Mouse (Mus musculus) neural tube, embryonic 14.5 days (tissue): ENCODE data around the gene Farsb. TPM values are rescaled to one million over a fixed set of nuclear protein-coding genes. Genes with fewer than 3 reads are reported as not detected.
"Not testable (repeated sequence)": the region's sequence is repeated elsewhere in the genome, so short reads cannot be mapped to it uniquely, and the experiment has no call there.

Experiments used
- ATAC-seq: fragments of 200-750 bp; cut with Nextera tagmentation; 2 replicates; pipeline ENCODE4 v1.8.0; 2017; ENCODE audit warnings: low read depth, mild to moderate bottlenecking, moderate TSS enrichment, moderate library complexity
- H3K27ac ChIP-seq: fragments of 300-500 bp; sonication (generic); 2 replicates; pipeline ENCODE4 v1.5.1; 2014; ENCODE audit warnings: low read depth, mild to moderate bottlenecking, control low read depth, low read length, moderate library complexity, mixed read lengths
- H3K27me3 ChIP-seq: fragments of 300-500 bp; sonication (generic); 2 replicates; pipeline ENCODE4 v1.6.1; 2014; ENCODE audit warnings: low read length; ENCODE audit not compliant: control insufficient read depth, insufficient read depth
- H3K36me3 ChIP-seq: fragments of 300-500 bp; sonication (generic); 2 replicates; pipeline ENCODE4 v1.6.1; 2014; ENCODE audit warnings: low read length, mixed read lengths; ENCODE audit not compliant: control insufficient read depth, insufficient read depth
- H3K4me1 ChIP-seq: fragments of 300-500 bp; sonication (generic); 2 replicates; pipeline ENCODE4 v1.6.1; 2014; ENCODE audit warnings: low read length; ENCODE audit not compliant: control insufficient read depth, insufficient read depth
- H3K4me2 ChIP-seq: fragments of 300-500 bp; sonication (generic); 2 replicates; pipeline ENCODE4 v1.6.1; 2014; ENCODE audit warnings: mild to moderate bottlenecking, low read depth, low read length, control low read depth
- H3K4me3 ChIP-seq: fragments of 300-500 bp; sonication (generic); 2 replicates; pipeline ENCODE4 v1.5.1; 2014; ENCODE audit warnings: low read depth, low read length, control low read depth, mixed read lengths
- H3K9ac ChIP-seq: fragments of 300-500 bp; sonication (generic); replicated peaks from 2 replicates; pipeline ENCODE4 v1.6.1; 2014; ENCODE audit warnings: low read depth, mild to moderate bottlenecking, control low read depth, low read length, mixed read lengths
- H3K9me3 ChIP-seq: fragments of 300-500 bp; sonication (generic); 2 replicates; pipeline ENCODE4 v1.6.1; 2016; ENCODE audit warnings: low read length; ENCODE audit not compliant: control insufficient read depth
- WGBS: fragments of 180-500 bp; shearing (Covaris S2); extraction: QIAGEN DNeasy Blood & Tissue Kit; methylation state at CpG from one replicate; pipeline ENCODE4 v1.1.7; 2014; 5-methylcytosine and 5-hydroxymethylcytosine counted together
- polyA plus RNA-seq: library from polyadenylated mRNA; unstranded; fragments of >200 nt; fragmentation: Nextera tagmentation; extraction: Ambion mirVana; gene quantifications from 2 replicates; pipeline ENCODE4 v1.2.1, GENCODE M21; 2014

Gene Farsb
- polyA plus RNA-seq, 1 experiment from 2014 or later = 171 TPM

GRCm38 (mm10) chr1:78528356-78528755 lies 39.7 kb upstream of the Farsb start:
- no peak for ATAC-seq
- 94% methylated on average over 3 of the region's 3 CpGs for WGBS
- H3K4me1 ChIP-seq = no peaks in the 10 kb centered on the region
- no peaks in the 10 kb centered on the region for H3K9me3 ChIP-seq
- no peak overlapping the region for H3K4me2 ChIP-seq
- H3K27ac ChIP-seq = no peak overlapping the region
- no peaks in the 10 kb centered on the region for H3K27me3 ChIP-seq
- H3K9ac ChIP-seq = no peak overlapping the region
- no peaks in the 10 kb centered on the region for H3K36me3 ChIP-seq
- H3K4me3 ChIP-seq = no peak overlapping the region

- Histone ChIP-seq H3K27me3 (no peaks in the 10 kb centered on the region), H3K4me2 (no peak overlapping the region), H3K4me1 (no peaks in the 10 kb centered on the region), H3K27ac (no peak overlapping the region), H3K4me3 (no peak overlapping the region), H3K36me3 (no peaks in the 10 kb centered on the region), H3K9me3 (no peaks in the 10 kb centered on the region), H3K9ac (no peak overlapping the region)
- no peak for ATAC-seq
- 46% methylated on average over 23 of the region's 23 CpGs for WGBS
Observed at GRCm38 (mm10) chr1:78525189-78525886, 36.6 kb upstream of the Farsb start.

GRCm38 (mm10) chr1:78518907-78519306 lies 30.2 kb upstream of the Farsb start:
- H3K36me3 ChIP-seq = no peaks in the 10 kb centered on the region
- H3K27me3 ChIP-seq = no peaks in the 10 kb centered on the region
- no peak overlapping the region for H3K27ac ChIP-seq
- no peak for ATAC-seq
- no peak overlapping the region for H3K4me3 ChIP-seq
- 96% methylated on average over 7 of the region's 7 CpGs for WGBS
- no peaks in the 10 kb centered on the region for H3K4me1 ChIP-seq
- H3K9me3 ChIP-seq = no peaks in the 10 kb centered on the region
- H3K4me2 ChIP-seq = no peak overlapping the region
- H3K9ac ChIP-seq = no peak overlapping the region

- H3K9ac ChIP-seq = no peak overlapping the region
- H3K27ac ChIP-seq = no peak overlapping the region
- no peaks in the 10 kb centered on the region for H3K36me3 ChIP-seq
- no peaks in the 10 kb centered on the region for H3K4me1 ChIP-seq
- H3K4me2 ChIP-seq = no peak overlapping the region
- H3K27me3 ChIP-seq = no peaks in the 10 kb centered on the region
- no peak overlapping the region for H3K4me3 ChIP-seq
- 77% methylated on average over 8 of the region's 8 CpGs for WGBS
- H3K9me3 ChIP-seq = no peaks in the 10 kb centered on the region
- no peak for ATAC-seq
Observed at GRCm38 (mm10) chr1:78512756-78513155, 24.1 kb upstream of the Farsb start.

GRCm38 (mm10) chr1:78511621-78512160 lies 23.0 kb upstream of the Farsb start, which contains the start of gene BC035947:
Gene BC035947 (minus strand): TSS chr1:78512158.
- H3K4me1 ChIP-seq = no peaks in the 10 kb centered on the region
- WGBS = 4% methylated on average over 25 of the region's 25 CpGs
- no peaks in the 10 kb centered on the region for H3K36me3 ChIP-seq
- H3K9ac ChIP-seq = peak within 1 kb of the TSS; percentile 54
- no peaks in the 10 kb centered on the region for H3K27me3 ChIP-seq
- H3K9me3 ChIP-seq = no peaks in the 10 kb centered on the region
- peak within 1 kb of the TSS; percentile 28 for H3K4me3 ChIP-seq
- H3K4me2 ChIP-seq = peak within 1 kb of the TSS; percentile 52
- ATAC-seq = peak; percentile 80; the same call in 1 of the 2 replicates
- H3K27ac ChIP-seq = no peak within 1 kb of the TSS

GRCm38 (mm10) chr1:78510862-78511261 lies 22.2 kb upstream of the Farsb start, which contains the start of gene Mogat1:
Gene Mogat1 (plus strand): TSS chr1:78510991.
- H3K36me3 ChIP-seq = no peaks in the 10 kb centered on the region
- H3K27me3 ChIP-seq = no peaks in the 10 kb centered on the region
- H3K4me2 ChIP-seq = peak within 1 kb of the TSS; percentile 52
- no peaks in the 10 kb centered on the region for H3K4me1 ChIP-seq
- H3K9ac ChIP-seq = peak within 1 kb of the TSS; percentile 54
- 81% methylated on average over 5 of the region's 5 CpGs for WGBS
- H3K4me3 ChIP-seq = peak within 1 kb of the TSS; percentile 28
- no peaks in the 10 kb centered on the region for H3K9me3 ChIP-seq
- no peak within 1 kb of the TSS for H3K27ac ChIP-seq
- no peak for ATAC-seq

- no peaks in the 10 kb centered on the region for H3K4me1 ChIP-seq
- H3K9me3 ChIP-seq = no peaks in the 10 kb centered on the region
- no peak overlapping the region for H3K27ac ChIP-seq
- H3K4me2 ChIP-seq = no peak overlapping the region
- no peaks in the 10 kb centered on the region for H3K36me3 ChIP-seq
- H3K9ac ChIP-seq = no peak overlapping the region
- 53% methylated on average over 1 of the region's 1 CpGs for WGBS
- ATAC-seq = no peak
- no peak overlapping the region for H3K4me3 ChIP-seq
- H3K27me3 ChIP-seq = no peaks in the 10 kb centered on the region
Observed at GRCm38 (mm10) chr1:78507137-78507536, 18.4 kb upstream of the Farsb start.

- Histone ChIP-seq H3K9ac (no peak overlapping the region), H3K4me1 (no peaks in the 10 kb centered on the region), H3K4me3 (no peak overlapping the region), H3K27ac (no peak overlapping the region), H3K9me3 (no peaks in the 10 kb centered on the region), H3K36me3 (no peaks in the 10 kb centered on the region), H3K4me2 (no peak overlapping the region), H3K27me3 (no peaks in the 10 kb centered on the region)
- no peak for ATAC-seq
- 94% methylated on average over 6 of the region's 6 CpGs for WGBS
Observed at GRCm38 (mm10) chr1:78502527-78502926, 13.8 kb upstream of the Farsb start.

- not testable (repeated sequence) for H3K4me2 ChIP-seq, ATAC-seq, H3K27me3 ChIP-seq, H3K36me3 ChIP-seq, H3K4me3 ChIP-seq, H3K9ac ChIP-seq, H3K4me1 ChIP-seq, H3K9me3 ChIP-seq, H3K27ac ChIP-seq
- 92% methylated on average over 12 of the region's 12 CpGs for WGBS
Observed at GRCm38 (mm10) chr1:78501856-78502255, 13.2 kb upstream of the Farsb start.
